Mouse (Mus musculus): ENCODE data around the gene Gchfr. TPM values are rescaled to one million over a fixed set of nuclear protein-coding genes. Genes with fewer than 3 reads are reported as not detected.
A peak's percentile ranks its signal among the peaks of the same experiment; 100 is the strongest.

Gene Gchfr
- polyA plus RNA-seq, 1 experiment from 2014 or later: 2.0 TPM

- Histone ChIP-seq H3K9ac (replicated peaks) (no peak overlapping the region), H3K4me2 (replicated peaks) (no peak overlapping the region), H3K27ac (replicated peaks) (no peak overlapping the region), H3K27me3 (no peaks in the 10 kb centered on the region), H3K4me3 (no peak overlapping the region), H3K36me3 (peaks cover 14% of the 10 kb centered on the region; the same call in 1 of the 2 replicates), H3K4me1 (peaks cover 17% of the 10 kb centered on the region), H3K9me3 (no peaks in the 10 kb centered on the region)
- no peak for ATAC-seq (replicated peaks)
Observed at GRCm38 (mm10) chr2:119157836-119158235, 9.7 kb upstream of the Gchfr start.

- Histone ChIP-seq H3K4me2 (replicated peaks) (no peak overlapping the region), H3K36me3 (no peaks in the 10 kb centered on the region), H3K4me3 (no peak overlapping the region), H3K27me3 (peaks cover 9% of the 10 kb centered on the region; the same call in 1 of the 2 replicates), H3K9me3 (no peaks in the 10 kb centered on the region), H3K27ac (replicated peaks) (no peak overlapping the region), H3K9ac (replicated peaks) (no peak overlapping the region), H3K4me1 (peaks cover 6% of the 10 kb centered on the region)
- no peak for ATAC-seq (replicated peaks)
- 24% methylated on average over 2 of the region's 2 CpGs for WGBS
Observed at GRCm38 (mm10) chr2:119161247-119161646, 6.3 kb upstream of the Gchfr start.

- no peak overlapping the region for H3K9ac ChIP-seq (replicated peaks)
- H3K4me2 ChIP-seq (replicated peaks): no peak overlapping the region
- no peak overlapping the region for H3K4me3 ChIP-seq
- no peaks in the 10 kb centered on the region for H3K9me3 ChIP-seq
- H3K4me1 ChIP-seq: peaks cover 16% of the 10 kb centered on the region
- no peak overlapping the region for H3K27ac ChIP-seq (replicated peaks)
- no peak for ATAC-seq (replicated peaks)
- H3K27me3 ChIP-seq: peaks cover 26% of the 10 kb centered on the region; the same call in 1 of the 2 replicates
- 75% methylated on average over 3 of the region's 3 CpGs for WGBS
- no peaks in the 10 kb centered on the region for H3K36me3 ChIP-seq
Observed at GRCm38 (mm10) chr2:119163135-119163534, 4.4 kb upstream of the Gchfr start.

GRCm38 (mm10) chr2:119163999-119164398 lies 3.6 kb upstream of the Gchfr start:
- H3K4me1 ChIP-seq: peaks cover 16% of the 10 kb centered on the region
- ATAC-seq (replicated peaks): no peak
- no peaks in the 10 kb centered on the region for H3K36me3 ChIP-seq
- no peak overlapping the region for H3K4me2 ChIP-seq (replicated peaks)
- 90% methylated on average over 4 of the region's 4 CpGs for WGBS
- peaks cover 26% of the 10 kb centered on the region; the same call in 1 of the 2 replicates for H3K27me3 ChIP-seq
- H3K9ac ChIP-seq (replicated peaks): no peak overlapping the region
- H3K4me3 ChIP-seq: no peak overlapping the region
- H3K9me3 ChIP-seq: no peaks in the 10 kb centered on the region
- H3K27ac ChIP-seq (replicated peaks): no peak overlapping the region

- H3K9ac ChIP-seq (replicated peaks): no peak overlapping the region
- H3K36me3 ChIP-seq: no peaks in the 10 kb centered on the region
- H3K9me3 ChIP-seq: no peaks in the 10 kb centered on the region
- H3K4me3 ChIP-seq: no peak overlapping the region
- H3K4me2 ChIP-seq (replicated peaks): no peak overlapping the region
- peaks cover 26% of the 10 kb centered on the region; the same call in 1 of the 2 replicates for H3K27me3 ChIP-seq
- peaks cover 16% of the 10 kb centered on the region for H3K4me1 ChIP-seq
- no peak for ATAC-seq (replicated peaks)
- no peak overlapping the region for H3K27ac ChIP-seq (replicated peaks)
Observed at GRCm38 (mm10) chr2:119165401-119165800, 2.2 kb upstream of the Gchfr start.

GRCm38 (mm10) chr2:119167866-119168256 lies 288 bp downstream of the Gchfr start:
- H3K27me3 ChIP-seq: peaks cover 26% of the 10 kb centered on the region; the same call in 1 of the 2 replicates
- ATAC-seq (replicated peaks): peak; percentile 21; the same call in 1 of the 2 replicates
- H3K36me3 ChIP-seq: no peaks in the 10 kb centered on the region
- 2% methylated on average over 26 of the region's 26 CpGs for WGBS
- peak overlapping the region; percentile 31; the same call in 1 of the 2 replicates for H3K9ac ChIP-seq (replicated peaks)
- peaks cover 21% of the 10 kb centered on the region for H3K4me1 ChIP-seq
- peak overlapping the region; percentile 100 for H3K4me2 ChIP-seq (replicated peaks)
- H3K9me3 ChIP-seq: no peaks in the 10 kb centered on the region
- H3K4me3 ChIP-seq: peak overlapping the region; percentile 51
- no peak overlapping the region for H3K27ac ChIP-seq (replicated peaks)

- 80% methylated on average over 2 of the region's 2 CpGs for WGBS
- Histone ChIP-seq H3K4me3 (no peak overlapping the region), H3K9ac (replicated peaks) (no peak overlapping the region), H3K4me2 (replicated peaks) (no peak overlapping the region), H3K27me3 (peaks cover 26% of the 10 kb centered on the region; the same call in 1 of the 2 replicates), H3K4me1 (peaks cover 31% of the 10 kb centered on the region), H3K36me3 (no peaks in the 10 kb centered on the region), H3K9me3 (no peaks in the 10 kb centered on the region), H3K27ac (replicated peaks) (no peak overlapping the region)
- no peak for ATAC-seq (replicated peaks)
Observed at GRCm38 (mm10) chr2:119170282-119170681, 2.7 kb downstream of the Gchfr start.

- H3K27me3 ChIP-seq: peaks cover 16% of the 10 kb centered on the region; the same call in 1 of the 2 replicates
- H3K9ac ChIP-seq (replicated peaks): no peak overlapping the region
- peaks cover 30% of the 10 kb centered on the region for H3K4me1 ChIP-seq
- WGBS: 79% methylated on average over 8 of the region's 8 CpGs
- ATAC-seq (replicated peaks): no peak
- no peaks in the 10 kb centered on the region for H3K9me3 ChIP-seq
- no peak overlapping the region for H3K4me2 ChIP-seq (replicated peaks)
- no peak overlapping the region for H3K4me3 ChIP-seq
- H3K27ac ChIP-seq (replicated peaks): no peak overlapping the region
- H3K36me3 ChIP-seq: 0 out of 2 replicates have a peak, but pooled peaks cover under 1% of the 10 kb centered on the region
Observed at GRCm38 (mm10) chr2:119171574-119171973, 4.0 kb downstream of the Gchfr start.

GRCm38 (mm10) chr2:119172446-119172845 lies 4.9 kb downstream of the Gchfr start:
- ATAC-seq (replicated peaks): no peak
- H3K27ac ChIP-seq (replicated peaks): no peak overlapping the region
- no peaks in the 10 kb centered on the region for H3K9me3 ChIP-seq
- H3K4me2 ChIP-seq (replicated peaks): no peak overlapping the region
- peaks cover 8% of the 10 kb centered on the region; the same call in 1 of the 2 replicates for H3K27me3 ChIP-seq
- H3K4me1 ChIP-seq: peaks cover 22% of the 10 kb centered on the region
- no peak overlapping the region for H3K9ac ChIP-seq (replicated peaks)
- peaks cover 4% of the 10 kb centered on the region; the same call in 1 of the 2 replicates for H3K36me3 ChIP-seq
- H3K4me3 ChIP-seq: no peak overlapping the region
- 77% methylated on average over 7 of the region's 7 CpGs for WGBS

- H3K4me2 ChIP-seq (replicated peaks): no peak overlapping the region
- peak; percentile 32; the same call in 1 of the 2 replicates for ATAC-seq (replicated peaks)
- WGBS: 22% methylated on average over 13 of the region's 13 CpGs
- H3K4me1 ChIP-seq: peaks cover 16% of the 10 kb centered on the region
- no peak overlapping the region for H3K27ac ChIP-seq (replicated peaks)
- H3K27me3 ChIP-seq: peaks cover 2% of the 10 kb centered on the region; the same call in 1 of the 2 replicates
- H3K9me3 ChIP-seq: no peaks in the 10 kb centered on the region
- peaks cover 4% of the 10 kb centered on the region; the same call in 1 of the 2 replicates for H3K36me3 ChIP-seq
- no peak overlapping the region for H3K4me3 ChIP-seq
- H3K9ac ChIP-seq (replicated peaks): 0 out of 2 replicates have a peak overlapping the region, but pooled peaks have one; percentile 11
Observed at GRCm38 (mm10) chr2:119172862-119173576, 5.4 kb downstream of the Gchfr start.

GRCm38 (mm10) chr2:119173991-119174651 lies 6.5 kb downstream of the Gchfr start, which contains the start of gene Gm14137:
Gene Gm14137, plus strand, starts transcription at chr2:119174509.
- H3K9ac ChIP-seq (replicated peaks): no peak within 1 kb of the TSS

GRCm38 (mm10) chr2:119174866-119175265 lies 7.3 kb downstream of the Gchfr start:
- no peak for ATAC-seq (replicated peaks)
- Histone ChIP-seq H3K27me3 (no peaks in the 10 kb centered on the region), H3K4me1 (peaks cover 15% of the 10 kb centered on the region), H3K4me3 (no peak overlapping the region), H3K27ac (replicated peaks) (no peak overlapping the region), H3K9me3 (no peaks in the 10 kb centered on the region), H3K4me2 (replicated peaks) (no peak overlapping the region), H3K36me3 (peaks cover 15% of the 10 kb centered on the region; the same call in 1 of the 2 replicates), H3K9ac (replicated peaks) (no peak overlapping the region)
- WGBS: 63% methylated on average over 14 of the region's 14 CpGs

More at GRCm38 (mm10) chr2:119173991-119174651, 6.5 kb downstream of the Gchfr start, which contains the start of gene Gm14137:
- no peaks in the 10 kb centered on the region for H3K9me3 ChIP-seq
- no peaks in the 10 kb centered on the region for H3K27me3 ChIP-seq
- no peak within 1 kb of the TSS for H3K4me3 ChIP-seq
- H3K4me2 ChIP-seq (replicated peaks): no peak within 1 kb of the TSS
- peaks cover 15% of the 10 kb centered on the region for H3K4me1 ChIP-seq
- peaks cover 9% of the 10 kb centered on the region; the same call in 1 of the 2 replicates for H3K36me3 ChIP-seq
- peak; percentile 12; the same call in 1 of the 2 replicates for ATAC-seq (replicated peaks)
- no peak within 1 kb of the TSS for H3K27ac ChIP-seq (replicated peaks)
- 28% methylated on average over 8 of the region's 8 CpGs for WGBS
